Mouse (Mus musculus) ovary, postnatal 36 days (tissue): ENCODE data around the gene Dst.
A peak's percentile ranks its signal among the peaks of the same experiment; 100 is the strongest.

Experiments used
- DNase-seq: peaks from one replicate; pipeline ENCODE4 v3.0.0; 2022; ENCODE audit warnings: low spot score, mixed read lengths

Gene Dst

GRCm38 (mm10) chr1:34178022-34178727 lies 270.1 kb downstream of the Dst start:
- no peak for DNase-seq

GRCm38 (mm10) chr1:34179756-34180155 lies 271.7 kb downstream of the Dst start:
- no peak for DNase-seq

DNA sequence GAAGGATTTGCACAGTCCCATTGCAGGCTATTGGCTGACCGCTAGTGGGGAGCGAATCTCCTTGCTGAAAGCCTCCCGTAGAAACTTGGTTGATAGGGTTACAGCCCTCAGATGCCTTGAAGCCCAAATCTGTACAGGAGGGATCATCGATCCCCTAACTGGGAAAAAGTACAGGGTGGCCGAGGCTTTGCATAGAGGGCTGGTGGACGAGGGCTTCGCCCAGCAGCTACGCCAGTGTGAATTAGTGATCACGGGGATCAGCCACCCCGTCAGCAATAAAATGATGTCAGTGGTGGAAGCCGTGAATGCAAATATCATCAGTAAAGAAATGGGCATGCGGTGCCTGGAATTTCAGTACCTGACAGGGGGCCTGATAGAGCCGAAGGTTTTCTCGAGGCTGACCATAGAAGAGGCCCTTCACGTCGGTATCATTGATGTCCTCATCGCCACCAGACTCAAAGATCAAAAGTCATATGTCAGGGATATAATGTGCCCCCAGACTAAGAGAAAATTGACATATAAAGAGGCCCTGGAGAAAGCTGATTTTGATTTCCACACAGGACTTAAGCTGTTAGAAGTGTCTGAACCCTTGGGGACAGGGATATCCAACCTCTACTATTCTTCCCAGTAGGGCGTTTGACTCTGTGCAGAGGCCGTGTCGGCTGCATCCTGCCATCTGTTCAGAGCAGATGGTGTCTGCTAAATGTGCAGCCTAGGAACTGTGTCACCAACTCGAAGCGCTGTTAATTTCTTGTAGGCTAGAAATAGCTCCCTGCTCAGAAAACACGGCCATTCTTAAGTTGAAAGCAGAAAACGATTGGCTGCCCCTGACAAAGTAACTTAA lies 274.6 kb downstream of the Dst start:
- DNase-seq: no peak

DNA sequence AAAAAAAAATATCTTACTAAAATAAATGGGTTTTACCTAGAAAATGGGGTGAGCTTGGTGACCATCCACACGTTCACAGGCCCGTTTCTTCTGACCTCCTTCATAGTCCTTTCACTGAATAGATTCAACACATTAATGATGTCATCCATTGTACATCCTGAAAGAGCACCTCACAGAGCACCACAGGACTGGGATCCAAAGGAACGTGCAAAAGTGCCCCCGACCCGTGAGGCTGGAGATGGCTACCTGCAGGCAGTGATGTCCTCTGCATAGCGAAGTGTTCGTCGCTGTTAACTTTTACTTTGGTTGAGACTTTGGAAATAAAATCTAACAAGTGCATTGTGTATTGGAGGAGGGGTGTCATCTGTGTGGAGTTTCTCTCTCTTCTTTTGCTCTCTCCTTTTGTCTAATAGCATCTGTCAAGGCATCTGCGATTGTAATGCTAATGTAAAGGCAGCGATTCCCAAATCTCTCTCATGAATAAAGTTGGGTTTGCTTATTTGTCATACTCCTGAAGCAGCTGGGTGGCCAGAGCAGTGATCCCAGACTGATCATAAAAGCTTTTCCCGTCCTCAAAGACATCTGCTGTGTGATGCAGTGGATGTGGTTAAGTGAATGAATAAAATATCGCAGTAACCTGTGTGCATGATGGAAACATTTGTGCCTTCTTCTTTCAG lies 275.4 kb downstream of the Dst start:
- DNase-seq: no peak

DNA sequence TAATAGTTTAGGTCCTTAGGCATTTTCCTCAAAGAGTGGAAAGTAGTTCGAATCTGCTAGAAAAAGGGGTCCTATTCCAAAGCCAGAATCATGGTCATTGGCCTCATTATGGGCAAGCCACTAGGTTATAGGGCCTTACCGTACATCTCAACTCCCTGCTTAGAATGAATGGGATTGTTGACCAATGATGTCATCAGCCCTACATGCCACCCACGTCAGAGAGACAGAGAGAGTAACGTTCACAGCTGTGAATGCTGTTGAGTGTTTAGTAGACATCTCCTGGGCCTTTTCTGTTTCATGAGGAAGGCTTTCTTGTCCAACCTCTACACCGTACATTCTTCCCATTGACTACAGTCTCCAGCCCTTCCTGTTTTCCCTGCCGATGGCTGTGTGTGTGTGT lies 276.2 kb downstream of the Dst start:
- no peak for DNase-seq

GRCm38 (mm10) chr1:34186033-34186432 lies 278.0 kb downstream of the Dst start:
- DNase-seq: no peak

DNA sequence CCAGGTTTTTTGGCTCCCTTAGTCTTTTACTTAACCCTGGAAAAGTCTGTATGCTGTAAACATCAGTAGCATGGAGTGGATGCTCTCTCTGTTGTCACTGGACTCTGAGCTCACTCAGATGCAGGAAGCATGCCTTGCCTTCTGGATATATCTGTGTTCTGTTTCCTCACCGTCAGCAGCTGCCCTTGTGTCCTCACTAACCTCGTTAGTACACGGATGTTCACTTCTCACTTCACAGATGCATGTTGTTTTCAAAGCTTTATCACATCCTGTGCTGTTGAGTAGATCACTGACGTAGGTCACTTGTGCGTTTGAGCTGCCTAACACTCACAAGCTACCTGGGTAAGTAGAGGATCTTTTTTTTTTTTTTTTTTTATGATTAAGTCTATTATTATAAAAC lies 279.5 kb downstream of the Dst start:
- DNase-seq: no peak

DNA sequence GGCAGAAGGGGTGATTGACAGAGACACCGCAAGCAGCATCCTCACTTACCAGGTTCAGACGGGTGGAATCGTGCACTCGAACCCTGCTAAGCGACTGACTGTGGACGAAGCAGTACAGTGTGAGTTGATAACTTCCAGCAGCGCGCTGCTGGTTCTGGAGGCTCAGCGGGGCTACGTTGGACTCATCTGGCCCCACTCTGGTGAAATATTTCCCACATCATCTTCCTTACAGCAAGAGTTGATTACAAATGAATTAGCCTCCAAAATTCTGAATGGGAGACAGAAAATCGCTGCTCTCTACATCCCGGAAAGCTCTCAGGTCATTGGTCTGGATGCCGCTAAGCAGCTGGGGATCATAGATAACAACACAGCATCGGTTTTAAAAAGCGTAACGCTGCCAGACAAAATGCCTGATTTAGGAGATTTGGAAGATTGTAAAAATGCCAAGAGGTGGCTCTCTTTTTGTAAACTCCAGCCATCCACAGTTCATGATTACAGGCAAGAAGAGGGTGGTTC lies 280.8 kb downstream of the Dst start:
- no peak for DNase-seq

- no peak for DNase-seq
These were observed 281.3 kb downstream of the Dst start for GRCm38 (mm10) chr1:34189318-34189717.

DNA sequence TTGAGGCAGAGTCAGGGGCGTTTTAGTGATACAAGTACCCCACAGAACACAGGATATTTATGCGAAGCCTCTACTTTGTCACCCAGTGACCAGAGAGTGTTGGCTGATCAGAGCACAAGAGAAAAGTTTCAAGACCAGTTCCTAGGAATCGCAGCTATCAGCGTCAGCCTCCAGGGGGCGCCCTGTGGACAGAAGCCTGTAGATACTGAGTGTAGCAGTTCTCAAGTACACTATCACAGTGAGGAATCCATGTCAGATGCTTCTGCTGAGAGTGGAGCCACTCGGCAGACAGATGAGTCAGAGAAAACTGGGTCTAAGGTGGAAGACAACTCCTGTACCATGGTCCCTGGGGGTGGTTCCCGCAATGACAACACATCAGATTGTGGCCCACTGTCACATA lies 281.9 kb downstream of the Dst start:
- peak; percentile 50 for DNase-seq

DNA sequence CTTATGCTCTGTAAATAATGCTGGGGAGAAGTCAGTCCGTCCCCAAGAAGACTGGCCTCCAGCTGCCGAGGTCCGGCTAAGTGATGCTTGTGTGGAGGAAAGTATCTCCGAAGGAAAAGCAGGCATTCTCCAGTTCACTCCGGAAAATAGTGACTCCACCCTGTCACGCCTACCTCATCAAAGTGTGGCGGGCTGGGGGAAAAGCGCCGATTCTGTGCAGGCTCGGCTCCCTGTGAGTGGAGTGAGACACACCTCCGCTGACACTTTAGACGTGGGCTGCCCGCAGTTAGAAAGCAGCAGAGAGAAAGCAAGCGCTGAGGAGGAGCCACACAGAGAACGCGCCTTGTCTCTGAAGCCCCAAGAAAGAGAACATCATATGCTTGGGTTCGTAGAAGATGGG lies 284.1 kb downstream of the Dst start:
- no peak for DNase-seq

DNA sequence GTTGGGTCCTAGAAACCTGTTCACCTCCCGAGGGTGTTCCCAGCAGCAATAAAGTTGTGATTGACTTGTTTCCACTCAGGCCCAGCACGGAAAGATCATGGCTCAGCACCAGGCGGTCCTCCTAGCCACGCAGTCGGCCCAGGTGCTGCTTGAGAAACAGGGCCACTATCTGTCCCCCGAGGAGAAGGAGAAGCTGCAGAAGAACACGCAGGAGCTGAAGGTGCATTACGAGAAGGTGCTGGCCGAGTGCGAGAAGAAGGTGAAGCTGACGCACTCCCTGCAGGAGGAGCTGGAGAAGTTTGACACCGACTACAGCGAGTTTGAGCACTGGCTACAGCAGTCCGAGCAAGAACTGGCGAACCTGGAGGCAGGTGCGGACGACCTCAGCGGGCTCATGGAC lies 292.8 kb downstream of the Dst start:
- no peak for DNase-seq

- DNase-seq: no peak
These were observed 293.5 kb downstream of the Dst start for GRCm38 (mm10) chr1:34201483-34201882.

- DNase-seq: no peak
These were observed 303.7 kb downstream of the Dst start for GRCm38 (mm10) chr1:34211704-34212103.

GRCm38 (mm10) chr1:34216456-34216855 lies 308.4 kb downstream of the Dst start:
- no peak for DNase-seq

GRCm38 (mm10) chr1:34218323-34218722 lies 310.3 kb downstream of the Dst start:
- peak; percentile 78 for DNase-seq

- DNase-seq: no peak
These were observed 310.8 kb downstream of the Dst start for GRCm38 (mm10) chr1:34218801-34219200.

- no peak for DNase-seq
These were observed 312.1 kb downstream of the Dst start for GRCm38 (mm10) chr1:34220094-34220601.

DNA sequence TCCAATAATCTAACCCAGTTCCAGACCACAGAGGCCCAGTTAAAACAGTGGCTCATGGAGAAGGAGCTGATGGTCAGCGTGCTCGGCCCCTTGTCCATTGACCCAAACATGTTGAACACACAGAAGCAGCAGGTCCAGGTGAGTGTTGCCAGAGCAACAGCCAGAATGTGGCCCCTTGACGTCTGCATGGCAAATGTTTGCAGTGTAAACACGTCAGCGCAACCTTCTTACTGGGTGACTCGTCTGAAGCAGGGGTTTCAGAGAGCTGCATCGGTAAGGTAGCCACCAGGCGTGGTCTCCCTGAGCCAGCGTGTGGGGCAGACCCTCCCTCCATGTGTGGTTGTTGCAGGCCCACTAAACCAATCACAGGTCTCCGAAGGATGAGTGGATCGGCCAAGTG lies 315.8 kb downstream of the Dst start:
- DNase-seq: no peak

DNA sequence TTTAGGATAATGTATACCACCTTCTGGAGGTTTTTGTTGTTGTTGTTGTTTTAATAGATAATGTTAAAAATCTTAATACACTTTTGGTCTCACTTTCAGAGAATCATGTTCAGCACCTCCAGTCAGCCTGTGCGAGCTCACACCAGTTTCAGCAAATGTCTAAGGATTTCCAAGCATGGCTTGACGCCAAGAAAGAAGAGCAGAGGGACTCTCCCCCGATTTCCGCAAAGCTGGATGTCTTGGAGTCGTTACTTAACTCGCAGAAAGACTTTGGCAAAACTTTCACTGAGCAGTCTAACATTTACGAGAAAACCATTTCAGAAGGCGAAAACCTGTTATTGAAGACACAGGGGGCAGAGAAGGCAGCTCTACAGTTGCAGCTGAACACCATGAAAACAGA lies 319.7 kb downstream of the Dst start:
- no peak for DNase-seq

- DNase-seq: no peak
These were observed 323.0 kb downstream of the Dst start for GRCm38 (mm10) chr1:34231041-34231440.

GRCm38 (mm10) chr1:34236254-34236723 lies 328.3 kb downstream of the Dst start:
- peak; percentile 76 for DNase-seq
